8 mouse cellular contexts compared by ENCODE assay signal in the genomic region with DNA sequence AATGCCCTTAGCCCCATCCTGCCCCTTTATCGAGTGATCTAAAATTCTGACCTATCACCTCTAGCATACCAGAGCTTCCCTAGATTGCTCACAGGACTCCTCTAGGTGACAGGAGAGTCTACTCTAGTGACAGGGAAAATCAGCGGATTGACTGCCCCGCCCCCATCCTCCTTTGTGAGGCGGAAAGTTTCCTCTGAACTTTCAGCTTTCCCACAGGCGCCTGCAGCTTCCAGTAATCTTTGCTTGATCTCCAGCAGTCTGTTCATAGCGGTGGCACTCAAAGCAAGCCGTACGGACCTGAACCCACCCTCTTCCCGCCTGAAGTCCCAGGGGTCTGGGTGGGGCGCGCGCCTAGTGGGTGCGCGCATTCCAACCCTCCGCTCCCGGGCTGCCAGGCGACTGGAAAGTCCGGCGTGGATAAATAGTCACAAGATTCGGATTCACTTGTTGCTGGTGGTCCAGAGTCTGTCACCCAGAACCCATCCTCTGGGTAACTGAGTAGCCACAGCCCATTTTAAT. TPM values are rescaled to one million over a fixed set of nuclear protein-coding genes. Genes with fewer than 3 reads are reported as not detected.
DNase-seq lines count a peak whose midpoint lies in the region; ATAC-seq lines count a peak whose summit lies in the region.

No protein-coding gene starts in this region.

- H3K4me1 ChIP-seq in lung, embryonic 15.5 days = peaks cover 22% of the 10 kb centered on the region

- H3K27ac ChIP-seq in lung, embryonic 15.5 days = peak overlapping the region; percentile 95

- peaks cover 24% of the 10 kb centered on the region for H3K36me3 ChIP-seq in lung, embryonic 15.5 days

- ATAC-seq in lung, embryonic 15.5 days (ENCODE audit: borderline replicate concordance, extremely low read depth, low FRiP score, low TSS enrichment) = peak; percentile 86

- peak overlapping the region; percentile 39 for H3K9ac ChIP-seq in lung, embryonic 15.5 days

- peak overlapping the region; percentile 43 for H3K4me3 ChIP-seq in lung, embryonic 15.5 days

- DNase-seq in right cerebral cortex, adult 2 months (ENCODE audit: low spot score in 2 of 2) = peak; percentile 23 to 34
- no peak for DNase-seq in right cerebral cortex, postnatal 36 days (ENCODE audit: low spot score in 2 of 2)
- peak; percentile 75 for DNase-seq in embryo, embryonic 11.5 days (ENCODE audit: low read depth, low spot score)
- DNase-seq in heart, adult 8-10 months (ENCODE audit: low spot score) = peak; percentile 93
- peak; percentile 90 for DNase-seq in kidney, adult 18-20 months
- DNase-seq in retina, embryonic 14.5 days (ENCODE audit: low spot score) = peak; percentile 89
- no peak for DNase-seq in cerebellum, postnatal 25 days

- under 1% methylated on average over 20 of the region's 20 CpGs for WGBS in lung, embryonic 15.5 days

- peak overlapping the region; percentile 86 for H3K4me2 ChIP-seq in lung, embryonic 15.5 days

- no peaks in the 10 kb centered on the region for H3K27me3 ChIP-seq in lung, embryonic 15.5 days

- no peaks in the 10 kb centered on the region for H3K9me3 ChIP-seq in lung, embryonic 15.5 days

RNA-seq across cellular contexts. Expression of a gene that starts 0.8 kb away (rescaled TPM):
- total RNA-seq in heart, adult 8-10 months (2022) = 100 to 1,000 TPM; 342 to 366 (median 351) TPM
- polyA plus RNA-seq in lung, embryonic 15.5 days (2015; fragmentation: Nextera tagmentation; extraction: Ambion mirVana) = 66.9 and 74.4 TPM in 2 replicates

RNA-seq across cellular contexts. Expression of a gene that starts 11.7 kb away (rescaled TPM):
- 100 to 1,000 TPM in 3 of 4 experiments, 10 to 100 TPM in 1; 92.9 to 109 (median 102) TPM for total RNA-seq in heart, adult 8-10 months (2022)
- polyA plus RNA-seq in lung, embryonic 15.5 days (2015; fragmentation: Nextera tagmentation; extraction: Ambion mirVana) = 61.9 and 68.5 TPM in 2 replicates

RNA-seq across cellular contexts. Expression of a gene that starts 17.3 kb away (rescaled TPM):
- total RNA-seq in heart, adult 8-10 months (2022) = 1 to 10 TPM; 3.9 to 6.7 (median 5.8) TPM
- 67.2 and 75.3 TPM in 2 replicates for polyA plus RNA-seq in lung, embryonic 15.5 days (2015; fragmentation: Nextera tagmentation; extraction: Ambion mirVana)

RNA-seq across cellular contexts. Expression of a gene that starts 18.4 kb away (rescaled TPM):
- total RNA-seq in heart, adult 8-10 months (2022) = 10 to 100 TPM; 21.3 to 28.3 (median 26.7) TPM
- polyA plus RNA-seq in lung, embryonic 15.5 days (2015; fragmentation: Nextera tagmentation; extraction: Ambion mirVana) = 56.6 and 60.4 TPM in 2 replicates

RNA-seq across cellular contexts. Expression of a gene that starts 28.8 kb away (rescaled TPM):
- 10 to 100 TPM; 76.7 to 84.2 (median 80.1) TPM for total RNA-seq in heart, adult 8-10 months (2022)
- 89.4 and 108 TPM in 2 replicates for polyA plus RNA-seq in lung, embryonic 15.5 days (2015; fragmentation: Nextera tagmentation; extraction: Ambion mirVana)

Comparison
In these comparisons a context has a peak if more than half of its experiments do, and no peak if none do; other contexts are left out.
1. DNase-seq: peak in right cerebral cortex, adult 2 months (2 of 2), embryo, embryonic 11.5 days (single experiment), heart, adult 8-10 months (single experiment), kidney, adult 18-20 months (single experiment) and retina, embryonic 14.5 days (single experiment); none in right cerebral cortex, postnatal 36 days (0 of 2) and cerebellum, postnatal 25 days (0 of 2).